Mouse (Mus musculus): ENCODE measurements around the gene Ankrd23.
"Not testable (repeated sequence)": the region's sequence is repeated elsewhere in the genome, so short reads cannot be mapped to it uniquely, and the experiment has no call there.

Gene Ankrd23

GRCm38 (mm10) chr1:36536783-36537182, at the start of gene Ankrd23:
TSS of gene Ankrd23 (minus strand) at chr1:36536883.
- DNase-seq: not testable (repeated sequence)

- no peak for DNase-seq
Measured at GRCm38 (mm10) chr1:36586288-36586687, 49.6 kb upstream of the Ankrd23 start.

- DNase-seq: no peak
Measured at GRCm38 (mm10) chr1:36583408-36584116, 46.9 kb upstream of the Ankrd23 start.

- DNase-seq: no peak
Measured at GRCm38 (mm10) chr1:36582211-36582610, 45.5 kb upstream of the Ankrd23 start.

- DNase-seq: no peak
Measured at GRCm38 (mm10) chr1:36581260-36581659, 44.6 kb upstream of the Ankrd23 start.

GRCm38 (mm10) chr1:36580384-36581207, 43.9 kb upstream of the Ankrd23 start:
- peak; percentile 80 for DNase-seq

- DNase-seq: peak; percentile 58
Measured at GRCm38 (mm10) chr1:36579974-36580383, 43.3 kb upstream of the Ankrd23 start.

- DNase-seq: no peak
Measured at GRCm38 (mm10) chr1:36576991-36577675, 40.5 kb upstream of the Ankrd23 start.

GRCm38 (mm10) chr1:36575347-36575746, 38.7 kb upstream of the Ankrd23 start:
- DNase-seq: no peak

- DNase-seq: peak; percentile 34
Measured at GRCm38 (mm10) chr1:36574196-36574955, 37.7 kb upstream of the Ankrd23 start.

GRCm38 (mm10) chr1:36573524-36573923, 36.8 kb upstream of the Ankrd23 start:
- no peak for DNase-seq

GRCm38 (mm10) chr1:36572709-36573108, 36.0 kb upstream of the Ankrd23 start:
- no peak for DNase-seq

GRCm38 (mm10) chr1:36572140-36572700, 35.5 kb upstream of the Ankrd23 start:
- no peak for DNase-seq

GRCm38 (mm10) chr1:36571627-36572026, 34.9 kb upstream of the Ankrd23 start:
- peak; percentile 83 for DNase-seq

GRCm38 (mm10) chr1:36570320-36570719, 33.6 kb upstream of the Ankrd23 start:
- no peak for DNase-seq

- DNase-seq: no peak
Measured at GRCm38 (mm10) chr1:36569694-36570276, 33.1 kb upstream of the Ankrd23 start.

- no peak for DNase-seq
Measured at GRCm38 (mm10) chr1:36568776-36569175, 32.1 kb upstream of the Ankrd23 start.

- peak; percentile 54 for DNase-seq
Measured at GRCm38 (mm10) chr1:36567818-36568603, 31.3 kb upstream of the Ankrd23 start.

- no peak for DNase-seq
Measured at GRCm38 (mm10) chr1:36566425-36566824, 29.7 kb upstream of the Ankrd23 start.

GRCm38 (mm10) chr1:36564101-36564500, 27.4 kb upstream of the Ankrd23 start:
- peak; percentile 55 for DNase-seq

- no peak for DNase-seq
Measured at GRCm38 (mm10) chr1:36563632-36564031, 26.9 kb upstream of the Ankrd23 start.

All from kidney, postnatal 10 days (tissue).